Mouse (Mus musculus) olfactory bulb, adult 2 months (tissue): ENCODE measurements at regions not wholly inside any gene's neighbourhood (a gene's known extent, or its start where the extent isn't known, plus 50 kb on each side); places are given as distances from the start of the nearest gene placed in this dataset.

Experiments
- H3K27ac ChIP-seq: fragments of 200-500 bp; 2 replicates; pipeline ENCODE4 v1.5.1; 2012; ENCODE audit warnings: low read depth, low read length; ENCODE audit not compliant: insufficient read depth
- H3K4me1 ChIP-seq: fragments of 200-500 bp; 2 replicates; pipeline ENCODE4 v1.6.1; 2012; ENCODE audit warnings: low read length; ENCODE audit not compliant: control insufficient read depth, insufficient read depth
- H3K4me3 ChIP-seq: fragments of 200-500 bp; 2 replicates; pipeline ENCODE4 v1.5.1; 2012; ENCODE audit warnings: mild to moderate bottlenecking, low read depth, low read length, moderate library complexity; ENCODE audit not compliant: insufficient read depth
- CTCF ChIP-seq: fragments of 200-500 bp; IDR thresholded peaks from 2 replicates; pipeline ENCODE4 v1.5.1; 2012; ENCODE audit warnings: low read depth, mild to moderate bottlenecking, low read length, moderate library complexity; ENCODE audit not compliant: insufficient read depth
- POLR2A ChIP-seq: fragments of 200-500 bp; IDR thresholded peaks from 2 replicates; pipeline ENCODE4 v1.6.1; 2012; ENCODE audit warnings: mild to moderate bottlenecking, low read depth, low read length, moderate library complexity; ENCODE audit not compliant: insufficient read depth
- WGBS: fragments of 180-500 bp; shearing (Covaris S2); methylation state at CpG from one replicate; pipeline ENCODE4 v1.1.7; 2018; 5-methylcytosine and 5-hydroxymethylcytosine counted together

GRCm38 (mm10) chr12:71580532-71581290, 250.2 kb upstream of the Daam1 start:
- H3K4me1 ChIP-seq, result peaks cover 3% of the 10 kb centered on the region; the same call in 1 of the 2 replicates
- TF ChIP-seq POLR2A (no peak), CTCF (no peak)
- WGBS, result 48% methylated on average over 12 of the region's 12 CpGs

GRCm38 (mm10) chr12:71584618-71585017, 246.3 kb upstream of the Daam1 start:
- WGBS, result 83% methylated on average over 8 of the region's 8 CpGs
- peaks cover 3% of the 10 kb centered on the region; the same call in 1 of the 2 replicates for H3K4me1 ChIP-seq
- no peak overlapping the region for H3K4me3 ChIP-seq
- TF ChIP-seq CTCF (no peak), POLR2A (no peak)
- H3K27ac ChIP-seq, result no peak overlapping the region

More at GRCm38 (mm10) chr12:71580532-71581290, 250.2 kb upstream of the Daam1 start:
- H3K27ac ChIP-seq, result no peak overlapping the region
- H3K4me3 ChIP-seq, result no peak overlapping the region

DNA sequence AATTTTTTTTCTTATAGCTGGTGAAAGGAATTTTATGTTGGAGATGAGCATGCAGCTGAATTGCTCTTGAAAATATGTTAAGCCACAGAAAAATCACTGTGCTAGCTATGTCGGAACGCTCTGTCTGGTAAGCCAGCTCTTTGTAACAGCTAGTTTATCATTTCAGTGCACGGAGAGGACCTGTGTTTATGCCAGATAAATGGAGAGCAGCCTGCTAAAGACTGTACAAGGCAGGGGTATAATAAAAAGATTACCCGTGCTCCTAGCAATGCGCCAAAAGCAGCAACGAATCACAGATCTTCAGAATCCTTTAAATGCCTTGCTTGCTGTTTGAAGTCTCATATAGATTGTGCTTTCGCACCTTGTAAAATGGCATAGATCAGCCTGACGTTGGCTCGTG, 232.2 kb upstream of the Daam1 start:
- H3K4me3 ChIP-seq, result no peak overlapping the region
- no peaks in the 10 kb centered on the region for H3K4me1 ChIP-seq
- no peak overlapping the region for H3K27ac ChIP-seq
- TF ChIP-seq POLR2A (no peak), CTCF (no peak)
- WGBS, result 63% methylated on average over 9 of the region's 9 CpGs

GRCm38 (mm10) chr12:71601091-71601690, 229.7 kb upstream of the Daam1 start:
- H3K27ac ChIP-seq, result no peak overlapping the region
- WGBS, result 64% methylated on average over 8 of the region's 8 CpGs
- no peak overlapping the region for H3K4me3 ChIP-seq
- no peaks in the 10 kb centered on the region for H3K4me1 ChIP-seq
- TF ChIP-seq POLR2A (no peak), CTCF (no peak)

- Histone ChIP-seq H3K4me1 (peaks cover 3% of the 10 kb centered on the region; the same call in 1 of the 2 replicates), H3K4me3 (no peak overlapping the region), H3K27ac (no peak overlapping the region)
- TF ChIP-seq CTCF (no peak), POLR2A (no peak)
- WGBS, result 93% methylated on average over 10 of the region's 10 CpGs
Measured at GRCm38 (mm10) chr12:71603136-71603535, 227.7 kb upstream of the Daam1 start.

- no peak overlapping the region for H3K27ac ChIP-seq
- no peak for TF ChIP-seq POLR2A
- no peak for TF ChIP-seq CTCF
- 32% methylated on average over 3 of the region's 3 CpGs for WGBS
Measured at GRCm38 (mm10) chr12:71606366-71606765, 224.5 kb upstream of the Daam1 start.

DNA sequence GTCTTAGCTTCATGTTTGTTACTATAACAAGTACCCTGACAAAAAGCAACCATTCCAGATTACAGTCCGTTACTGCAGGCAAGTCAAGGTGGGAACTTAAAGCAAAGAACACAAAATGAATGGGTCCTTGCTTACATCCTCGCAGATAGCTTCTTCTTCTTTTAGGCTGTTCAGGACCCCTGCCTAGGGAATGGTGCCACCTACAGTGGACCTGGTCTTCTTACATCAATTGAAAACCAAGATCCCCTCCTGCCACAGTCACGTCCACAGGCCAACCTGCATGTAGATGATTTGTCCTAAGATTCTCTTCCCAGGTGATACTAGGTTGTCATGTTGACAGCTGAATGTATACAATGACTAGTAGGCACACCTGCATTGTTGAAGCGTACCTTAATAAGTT, 222.9 kb upstream of the Daam1 start:
- H3K4me3 ChIP-seq, result no peak overlapping the region
- TF ChIP-seq CTCF, result no peak
- TF ChIP-seq POLR2A, result no peak
- H3K4me1 ChIP-seq, result peaks cover 3% of the 10 kb centered on the region; the same call in 1 of the 2 replicates
- WGBS, result 95% methylated on average over 4 of the region's 4 CpGs
- H3K27ac ChIP-seq, result no peak overlapping the region

More at GRCm38 (mm10) chr12:71606366-71606765, 224.5 kb upstream of the Daam1 start:
- Histone ChIP-seq H3K4me1 (peaks cover 3% of the 10 kb centered on the region; the same call in 1 of the 2 replicates), H3K4me3 (no peak overlapping the region)

- H3K27ac ChIP-seq, result no peak overlapping the region
- no peak overlapping the region for H3K4me3 ChIP-seq
- 71% methylated on average over 8 of the region's 8 CpGs for WGBS
- no peaks in the 10 kb centered on the region for H3K4me1 ChIP-seq
- TF ChIP-seq CTCF (no peak), POLR2A (no peak)
Measured at GRCm38 (mm10) chr12:71613326-71613725, 217.6 kb upstream of the Daam1 start.

DNA sequence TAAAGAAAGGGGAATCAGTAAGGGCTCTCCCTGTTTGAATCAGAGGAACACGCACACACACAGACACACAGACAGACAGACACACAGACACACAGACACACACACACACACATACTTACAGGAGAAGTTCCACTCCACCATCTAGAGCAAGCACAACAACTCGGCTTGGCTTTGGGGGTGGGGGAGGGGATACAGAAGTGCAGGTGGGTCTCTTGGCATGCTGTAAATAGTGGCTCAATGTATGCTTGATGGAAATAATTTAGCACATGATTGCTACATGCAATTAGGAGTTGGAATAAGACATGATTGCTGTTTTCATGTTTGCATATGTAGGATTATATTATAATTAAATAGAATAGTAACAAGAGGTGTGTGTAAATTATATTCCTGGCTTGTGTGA, 215.9 kb upstream of the Daam1 start:
- no peak for TF ChIP-seq POLR2A
- no peak for TF ChIP-seq CTCF
- no peaks in the 10 kb centered on the region for H3K4me1 ChIP-seq
- WGBS, result 72% methylated on average over 2 of the region's 2 CpGs
- H3K4me3 ChIP-seq, result no peak overlapping the region
- no peak overlapping the region for H3K27ac ChIP-seq
